Mouse (Mus musculus) lung, postnatal 10 days (tissue): ENCODE measurements around the gene Mybph.

Experiments
- DNase-seq: peaks from one replicate; pipeline ENCODE4 v3.0.0; 2021

Mybph gene

GRCm38 (mm10) chr1:134193126-134193525, at the start of gene Mybph:
Mybph (plus strand) TSS chr1:134193448.
- DNase-seq = no peak

GRCm38 (mm10) chr1:134146066-134146465, 47.2 kb upstream of the Mybph start:
- no peak for DNase-seq

GRCm38 (mm10) chr1:134150076-134150475, 43.2 kb upstream of the Mybph start:
- DNase-seq = no peak

- DNase-seq = no peak
These were observed 42.5 kb upstream of the Mybph start for GRCm38 (mm10) chr1:134150745-134151144.

GRCm38 (mm10) chr1:134151655-134152412, 41.4 kb upstream of the Mybph start:
- DNase-seq = peak; percentile 90

- DNase-seq = no peak
These were observed 40.3 kb upstream of the Mybph start for GRCm38 (mm10) chr1:134152626-134153590.

- no peak for DNase-seq
These were observed 39.1 kb upstream of the Mybph start for GRCm38 (mm10) chr1:134154121-134154520.

- DNase-seq = no peak
These were observed 38.6 kb upstream of the Mybph start for GRCm38 (mm10) chr1:134154655-134155054.

- DNase-seq = no peak
These were observed 32.8 kb upstream of the Mybph start for GRCm38 (mm10) chr1:134160404-134160803.

GRCm38 (mm10) chr1:134161399-134161798, 31.8 kb upstream of the Mybph start:
- DNase-seq = no peak

- peak; percentile 15 for DNase-seq
These were observed 30.6 kb upstream of the Mybph start for GRCm38 (mm10) chr1:134162510-134163225.

GRCm38 (mm10) chr1:134163476-134163875, 29.8 kb upstream of the Mybph start:
- DNase-seq = no peak

- peak; percentile 77 for DNase-seq
These were observed 28.8 kb upstream of the Mybph start for GRCm38 (mm10) chr1:134164454-134164853.

GRCm38 (mm10) chr1:134166547-134166946, 26.7 kb upstream of the Mybph start:
- no peak for DNase-seq

GRCm38 (mm10) chr1:134167416-134168305, 25.6 kb upstream of the Mybph start:
- no peak for DNase-seq

GRCm38 (mm10) chr1:134168567-134168966, 24.7 kb upstream of the Mybph start:
- no peak for DNase-seq

GRCm38 (mm10) chr1:134168985-134169697, 24.1 kb upstream of the Mybph start:
- DNase-seq = no peak

- no peak for DNase-seq
These were observed 20.2 kb upstream of the Mybph start for GRCm38 (mm10) chr1:134173081-134173480.

GRCm38 (mm10) chr1:134177976-134178375, 15.3 kb upstream of the Mybph start:
- DNase-seq = no peak

- DNase-seq = peak; percentile 64
These were observed 11.2 kb upstream of the Mybph start, which contains the start of gene Chil1 for GRCm38 (mm10) chr1:134182025-134182424. Chil1 (plus strand) TSS chr1:134182176.

GRCm38 (mm10) chr1:134184089-134184488, 9.2 kb upstream of the Mybph start:
- no peak for DNase-seq
